Mouse (Mus musculus) hindbrain, embryonic 16.5 days (tissue): ENCODE results near the gene Polr2j. TPM values are rescaled to one million over a fixed set of nuclear protein-coding genes. Genes with fewer than 3 reads are reported as not detected.
"Not testable (repeated sequence)": the region's sequence is repeated elsewhere in the genome, so short reads cannot be mapped to it uniquely, and the experiment has no call there.

Source experiments
- ATAC-seq: fragments of 200-750 bp; cut with Nextera tagmentation; 2 replicates; pipeline ENCODE4 v1.8.0; 2017; ENCODE audit warnings: moderate TSS enrichment, moderate library complexity
- H3K27ac ChIP-seq: fragments of 300-500 bp; sonication (generic); 2 replicates; pipeline ENCODE4 v1.5.1; 2014; ENCODE audit warnings: low read depth, mild to moderate bottlenecking, control low read depth, low read length, moderate library complexity
- H3K27me3 ChIP-seq: fragments of 300-500 bp; sonication (generic); replicated peaks from 2 replicates; pipeline ENCODE4 v1.6.1; 2014; ENCODE audit warnings: low read length; ENCODE audit not compliant: control insufficient read depth, insufficient read depth
- H3K36me3 ChIP-seq: fragments of 300-500 bp; sonication (generic); 2 replicates; pipeline ENCODE4 v1.6.1; 2014; ENCODE audit warnings: mild to moderate bottlenecking, low read length, moderate library complexity, mixed read lengths; ENCODE audit not compliant: control insufficient read depth, insufficient read depth
- H3K4me1 ChIP-seq: fragments of 300-500 bp; sonication (generic); 2 replicates; pipeline ENCODE4 v1.6.1; 2014; ENCODE audit warnings: low read depth, low read length; ENCODE audit not compliant: control insufficient read depth, insufficient read depth
- H3K4me2 ChIP-seq: fragments of 300-500 bp; sonication (generic); 2 replicates; pipeline ENCODE4 v1.6.1; 2014; ENCODE audit warnings: mild to moderate bottlenecking, low read length, control low read depth, moderate library complexity
- H3K4me3 ChIP-seq: fragments of 300-500 bp; sonication (generic); 2 replicates; pipeline ENCODE4 v1.5.1; 2014; ENCODE audit warnings: mild to moderate bottlenecking, low read length, control low read depth, moderate library complexity
- H3K9ac ChIP-seq: fragments of 300-500 bp; sonication (generic); 2 replicates; pipeline ENCODE4 v1.6.1; 2014; ENCODE audit warnings: low read depth, mild to moderate bottlenecking, control low read depth, low read length, moderate library complexity
- H3K9me3 ChIP-seq: fragments of 300-500 bp; sonication (generic); 2 replicates; pipeline ENCODE4 v1.6.1; 2014; ENCODE audit warnings: mild to moderate bottlenecking, low read length, moderate library complexity; ENCODE audit not compliant: control insufficient read depth
- WGBS: fragments of 180-500 bp; shearing (Covaris S2); extraction: QIAGEN DNeasy Blood & Tissue Kit; methylation state at CpG from one replicate; pipeline ENCODE4 v1.1.7; 2014; 5-methylcytosine and 5-hydroxymethylcytosine counted together
- polyA plus RNA-seq: library from polyadenylated mRNA; unstranded; fragments of >200 nt; fragmentation: Nextera tagmentation; extraction: Ambion mirVana; gene quantifications from 2 replicates; pipeline ENCODE4 v1.2.1, GENCODE M21; 2015

Polr2j gene
- polyA plus RNA-seq, 1 experiment from 2014 or later: 210 TPM

DNA sequence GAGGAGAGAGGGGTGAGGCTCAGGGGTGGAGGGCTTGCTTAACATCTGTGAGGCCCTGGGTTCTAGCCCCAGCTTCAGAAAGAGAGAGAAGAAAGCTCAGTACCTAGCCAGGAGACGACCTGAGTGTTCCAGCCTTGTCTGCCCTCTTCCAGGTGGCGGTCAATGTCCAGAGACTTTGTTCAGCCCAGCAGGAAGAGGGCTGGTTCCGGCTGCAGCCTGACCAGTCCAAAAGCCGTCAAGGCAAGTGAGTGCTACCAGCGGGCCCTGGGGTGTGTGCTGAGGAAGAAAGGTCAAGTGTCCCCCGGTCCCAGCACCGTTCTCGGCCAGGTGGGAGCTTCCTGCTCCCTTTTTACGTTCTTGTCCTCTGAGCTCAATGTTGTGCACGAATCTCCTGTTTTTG, 17.9 kb upstream of the Polr2j start:
- H3K27me3 ChIP-seq: no peaks in the 10 kb centered on the region
- H3K9ac ChIP-seq: no peak overlapping the region
- ATAC-seq: no peak
- H3K4me2 ChIP-seq: no peak overlapping the region
- 86% methylated on average over 10 of the region's 10 CpGs for WGBS
- no peak overlapping the region for H3K27ac ChIP-seq
- no peaks in the 10 kb centered on the region for H3K9me3 ChIP-seq
- peaks cover 6% of the 10 kb centered on the region for H3K4me1 ChIP-seq
- H3K4me3 ChIP-seq: no peak overlapping the region
- H3K36me3 ChIP-seq: no peaks in the 10 kb centered on the region

DNA sequence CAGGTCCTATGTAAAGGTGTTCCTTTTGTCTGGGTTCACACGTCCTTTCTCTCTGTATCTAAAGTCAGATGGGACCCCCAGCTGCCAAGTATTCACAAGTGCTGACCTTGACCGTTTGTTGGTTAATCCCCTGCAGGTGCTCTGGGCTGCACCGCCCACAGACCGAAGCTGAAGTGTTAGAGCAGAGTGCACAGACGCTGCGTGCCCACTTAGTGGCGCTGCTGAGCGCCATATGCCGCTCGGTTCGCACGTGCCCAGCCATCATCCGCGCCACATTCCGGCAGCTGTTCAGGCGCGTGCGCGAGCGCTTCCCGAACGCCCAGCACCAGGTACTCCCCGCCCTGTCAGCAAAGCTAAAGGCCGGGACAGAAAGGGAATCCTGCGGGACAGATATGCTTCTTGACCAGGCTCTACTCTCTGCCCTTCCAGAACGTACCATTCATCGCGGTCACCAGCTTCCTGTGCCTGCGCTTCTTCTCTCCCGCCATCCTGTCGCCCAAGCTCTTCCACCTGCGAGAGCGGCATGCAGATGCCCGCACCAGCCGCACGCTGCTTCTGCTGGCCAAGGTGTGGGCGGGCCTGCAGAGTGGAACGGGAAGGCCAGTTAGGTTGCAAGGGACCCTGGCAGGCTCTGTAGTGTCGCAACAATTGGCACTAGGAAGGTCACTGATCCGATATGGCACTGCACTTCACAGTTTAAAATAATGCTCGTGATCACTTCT, 14.2 kb upstream of the Polr2j start:
- Histone ChIP-seq H3K4me1 (peaks cover 6% of the 10 kb centered on the region), H3K4me3 (peak overlapping the region; percentile 46), H3K27ac (0 out of 2 replicates have a peak overlapping the region, but pooled peaks have one; percentile 24), H3K27me3 (no peaks in the 10 kb centered on the region), H3K9ac (peak overlapping the region; percentile 63), H3K36me3 (no peaks in the 10 kb centered on the region), H3K9me3 (0 out of 2 replicates have a peak, but pooled peaks cover 2% of the 10 kb centered on the region), H3K4me2 (peak overlapping the region; percentile 82)
- WGBS: 6% methylated on average over 41 of the region's 41 CpGs
- peak; percentile 91 for ATAC-seq

DNA sequence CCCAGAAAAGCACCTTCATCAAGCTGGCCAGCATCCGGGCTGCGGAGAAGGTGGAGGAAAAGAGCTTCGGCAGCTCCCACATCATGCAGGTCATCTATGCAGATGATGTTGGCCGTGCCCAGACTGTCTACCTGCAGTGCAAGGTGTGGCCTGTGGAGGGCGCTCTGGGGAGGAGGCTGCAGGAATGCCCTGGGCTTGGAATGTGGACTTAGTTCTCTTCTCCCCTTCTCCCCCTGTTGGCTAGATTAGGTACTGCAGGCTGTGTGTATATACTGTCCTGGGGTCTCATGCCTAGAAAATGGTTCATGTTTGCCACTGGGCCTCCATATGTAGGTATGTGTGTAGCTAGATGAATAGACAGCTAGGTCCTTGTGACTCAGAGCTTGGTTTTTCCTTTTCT, 11.9 kb upstream of the Polr2j start:
- no peak for ATAC-seq

DNA sequence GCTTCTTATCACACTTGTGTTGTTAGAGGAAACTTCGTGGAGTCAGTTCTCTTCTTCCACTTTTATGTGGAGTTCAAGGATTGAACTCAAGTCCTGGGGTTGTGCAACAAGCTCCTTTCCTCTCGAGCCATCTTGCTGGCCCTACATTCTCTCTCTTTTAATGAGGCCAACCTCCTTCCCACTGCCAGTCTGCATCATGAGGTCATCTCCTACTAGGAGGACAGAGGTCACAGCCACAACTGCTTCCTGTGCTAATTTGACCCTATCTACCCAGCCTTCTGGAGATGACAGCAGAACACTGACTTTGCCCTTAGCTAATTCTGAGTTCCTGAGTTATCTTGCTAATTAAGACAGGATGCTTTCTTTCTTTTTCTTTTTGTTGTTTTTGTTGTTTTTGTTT, 7.9 kb upstream of the Polr2j start:
- no peaks in the 10 kb centered on the region for H3K27me3 ChIP-seq
- H3K4me1 ChIP-seq: no peaks in the 10 kb centered on the region
- WGBS: 52% methylated on average over 2 of the region's 2 CpGs
- no peak overlapping the region for H3K9ac ChIP-seq
- H3K36me3 ChIP-seq: no peaks in the 10 kb centered on the region; the same call in 1 of the 2 replicates
- H3K4me2 ChIP-seq: no peak overlapping the region
- H3K4me3 ChIP-seq: no peak overlapping the region
- H3K9me3 ChIP-seq: 0 out of 2 replicates have a peak, but pooled peaks cover 2% of the 10 kb centered on the region
- H3K27ac ChIP-seq: no peak overlapping the region
- ATAC-seq: no peak

More for the DNA sequence above, 11.9 kb upstream of the Polr2j start:
- no peak overlapping the region for H3K4me3 ChIP-seq
- H3K27ac ChIP-seq: no peak overlapping the region
- H3K9ac ChIP-seq: no peak overlapping the region
- 0 out of 2 replicates have a peak, but pooled peaks cover 2% of the 10 kb centered on the region for H3K9me3 ChIP-seq
- H3K36me3 ChIP-seq: no peaks in the 10 kb centered on the region; the same call in 1 of the 2 replicates
- 86% methylated on average over 5 of the region's 5 CpGs for WGBS
- peaks cover 6% of the 10 kb centered on the region for H3K4me1 ChIP-seq
- no peak overlapping the region for H3K4me2 ChIP-seq
- no peaks in the 10 kb centered on the region for H3K27me3 ChIP-seq

DNA sequence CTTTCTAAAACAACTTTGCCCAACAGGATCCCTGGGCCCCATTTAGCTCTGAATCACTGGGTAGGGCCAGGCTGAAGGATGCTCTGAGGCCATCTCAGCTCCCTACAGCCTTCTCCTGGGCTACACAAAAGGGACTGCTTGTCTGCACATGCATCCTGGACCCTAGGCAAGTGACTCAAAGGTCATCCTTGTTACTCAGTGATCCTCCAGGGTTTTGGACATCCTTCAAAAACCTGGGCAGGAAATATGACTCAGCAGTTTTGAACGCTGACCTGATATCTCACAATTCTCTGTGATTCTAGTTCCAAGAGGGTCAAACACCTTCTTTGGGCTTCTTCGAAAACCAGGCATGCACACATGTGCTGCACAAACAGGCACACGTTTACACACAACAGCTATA, 7.4 kb upstream of the Polr2j start:
- Histone ChIP-seq H3K9ac (no peak overlapping the region), H3K27ac (no peak overlapping the region), H3K9me3 (0 out of 2 replicates have a peak, but pooled peaks cover 2% of the 10 kb centered on the region), H3K4me2 (no peak overlapping the region), H3K4me1 (no peaks in the 10 kb centered on the region), H3K27me3 (no peaks in the 10 kb centered on the region), H3K4me3 (no peak overlapping the region), H3K36me3 (no peaks in the 10 kb centered on the region; the same call in 1 of the 2 replicates)
- 86% methylated on average over 3 of the region's 3 CpGs for WGBS
- ATAC-seq: no peak

DNA sequence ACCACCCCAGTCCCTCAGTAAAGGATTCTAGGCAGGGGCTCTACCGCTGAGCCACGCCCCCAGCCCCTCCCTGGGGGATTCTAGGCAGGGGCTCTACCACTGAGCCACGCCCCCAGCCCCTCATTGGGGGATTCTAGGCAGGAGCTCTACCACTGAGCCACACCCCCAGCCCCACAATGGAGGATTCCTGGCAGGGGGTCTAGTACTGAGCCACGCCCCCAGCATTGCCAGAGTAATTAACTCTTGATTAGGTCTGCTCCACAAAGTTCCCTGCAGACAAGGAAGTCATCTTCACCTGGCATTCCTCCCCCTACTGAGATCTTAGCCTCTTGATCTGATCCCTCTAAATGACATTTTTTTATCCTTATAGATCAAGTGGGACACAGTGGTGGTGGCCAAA, 2.9 kb upstream of the Polr2j start:
- 24% methylated on average over 3 of the region's 4 CpGs for WGBS
- not testable (repeated sequence) for H3K27ac ChIP-seq, H3K4me3 ChIP-seq, H3K27me3 ChIP-seq, H3K9ac ChIP-seq, H3K36me3 ChIP-seq, H3K9me3 ChIP-seq, ATAC-seq, H3K4me2 ChIP-seq
- peaks cover 14% of the 10 kb centered on the region for H3K4me1 ChIP-seq

DNA sequence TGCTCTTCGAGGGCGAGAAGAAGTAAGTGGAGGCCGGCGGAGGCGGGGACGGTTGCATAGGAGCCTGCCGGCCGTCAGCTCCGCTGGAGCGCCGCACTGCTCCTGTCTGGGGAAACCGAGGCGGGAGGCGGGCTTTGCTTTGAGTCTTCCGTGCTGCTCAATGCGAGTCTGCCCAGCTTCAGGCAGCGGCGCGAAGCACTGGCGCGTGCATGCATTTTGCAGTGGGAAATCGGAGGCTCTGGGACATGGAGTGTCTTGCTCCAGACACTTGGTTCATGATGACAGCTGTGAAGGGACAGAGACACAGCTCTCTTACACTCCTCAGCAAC, 317 bp downstream of the Polr2j start:
- peaks cover 17% of the 10 kb centered on the region for H3K4me1 ChIP-seq
- peaks cover 10% of the 10 kb centered on the region for H3K36me3 ChIP-seq
- peak overlapping the region; percentile 78 for H3K27ac ChIP-seq
- H3K4me3 ChIP-seq: peak overlapping the region; percentile 88
- WGBS: 1% methylated on average over 20 of the region's 22 CpGs
- peak overlapping the region; percentile 87 for H3K9ac ChIP-seq
- H3K4me2 ChIP-seq: peak overlapping the region; percentile 92
- ATAC-seq: peak; percentile 64
- H3K27me3 ChIP-seq: no peaks in the 10 kb centered on the region
- no peaks in the 10 kb centered on the region for H3K9me3 ChIP-seq

DNA sequence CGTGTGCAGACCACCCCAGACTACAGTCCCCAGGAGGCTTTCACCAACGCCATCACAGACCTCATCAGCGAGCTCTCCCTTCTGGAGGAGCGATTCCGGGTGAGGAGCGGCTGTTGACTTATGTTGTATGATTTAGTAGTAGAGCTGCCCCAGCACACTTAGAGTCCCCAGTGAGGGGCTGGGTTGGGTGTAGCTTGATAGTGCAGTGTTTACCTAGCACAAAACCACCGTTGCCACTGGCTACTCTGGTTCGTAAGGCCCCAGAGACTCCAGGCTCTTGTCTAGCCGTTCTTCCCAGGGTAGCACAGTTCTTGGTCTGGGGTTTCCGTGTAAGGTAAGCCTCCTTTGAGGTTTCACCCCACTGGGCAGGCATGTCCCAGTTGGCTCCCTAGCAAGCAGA, 5.7 kb downstream of the Polr2j start:
- no peaks in the 10 kb centered on the region for H3K9me3 ChIP-seq
- H3K36me3 ChIP-seq: peaks cover 34% of the 10 kb centered on the region
- WGBS: 89% methylated on average over 10 of the region's 10 CpGs
- H3K4me3 ChIP-seq: no peak overlapping the region
- no peak overlapping the region for H3K27ac ChIP-seq
- no peak overlapping the region for H3K4me2 ChIP-seq
- no peaks in the 10 kb centered on the region for H3K27me3 ChIP-seq
- H3K4me1 ChIP-seq: peaks cover 12% of the 10 kb centered on the region
- H3K9ac ChIP-seq: no peak overlapping the region
- ATAC-seq: no peak

DNA sequence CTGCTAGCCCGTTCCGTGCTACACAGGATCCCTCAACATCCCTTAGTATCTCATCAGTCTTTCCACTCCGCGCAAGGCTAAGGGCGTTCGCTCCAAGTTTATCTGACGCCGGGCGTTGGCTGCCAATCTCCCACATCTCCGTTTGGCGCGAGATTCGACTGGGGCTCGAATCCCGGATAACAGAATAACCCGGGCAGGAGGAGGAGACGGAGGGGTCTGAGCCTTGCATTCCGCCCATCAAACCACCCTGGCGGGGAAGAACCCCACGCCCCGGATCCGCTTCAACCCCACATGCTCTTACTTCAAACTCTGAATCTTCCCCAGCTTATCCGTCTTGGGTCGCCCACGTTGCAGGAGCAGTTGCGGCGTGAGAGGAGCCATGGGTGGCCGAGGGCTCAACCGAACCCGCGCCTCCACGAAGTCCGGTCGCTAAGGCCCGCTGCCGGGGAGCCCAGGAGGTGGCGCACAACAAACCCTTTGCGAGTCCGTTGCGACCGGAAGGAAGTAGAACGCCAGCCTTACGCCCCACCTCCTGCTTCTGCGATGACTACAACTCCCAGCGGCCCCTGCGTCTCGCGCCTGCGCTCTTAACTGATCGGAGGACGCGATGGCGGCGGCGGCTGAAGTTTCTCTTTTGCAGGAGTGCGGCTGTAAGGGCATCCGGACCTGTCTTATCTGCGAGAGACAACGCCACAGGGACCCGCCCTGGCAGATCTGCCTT, 19.3 kb downstream of the Polr2j start, which contains the start of the genes Lrwd1 and Alkbh4:
Gene Lrwd1 (minus strand): TSS at position 504 of the 721 bp plus-strand sequence.
Gene Alkbh4 (plus strand): TSS at position 576 of the 721 bp plus-strand sequence.
- peak within 1 kb of the TSS; percentile 84 for H3K9ac ChIP-seq
- H3K36me3 ChIP-seq: peaks cover 21% of the 10 kb centered on the region
- H3K4me2 ChIP-seq: peak within 1 kb of the TSS; percentile 76
- WGBS: under 1% methylated on average over 59 of the region's 60 CpGs
- peak within 1 kb of the TSS; percentile 65 for H3K27ac ChIP-seq
- peak; percentile 95 for ATAC-seq
- peak within 1 kb of the TSS; percentile 79 for H3K4me3 ChIP-seq
- no peaks in the 10 kb centered on the region for H3K9me3 ChIP-seq
- no peaks in the 10 kb centered on the region for H3K27me3 ChIP-seq
- peaks cover 15% of the 10 kb centered on the region for H3K4me1 ChIP-seq
